Mouse (Mus musculus): ENCODE measurements at regions not wholly inside any gene's neighbourhood (a gene's known extent, or its start where the extent isn't known, plus 50 kb on each side); places are given as distances from the start of the nearest gene placed in this dataset.

- intact Hi-C loops (cut with DNase I), result no loop called here
- DNase-seq, result no peak
Observed at GRCm38 (mm10) chr13:83020829-83021228, 483.0 kb upstream of the Mef2c start.

- DNase-seq, result no peak
- intact Hi-C loops (cut with DNase I), result no loop called here
Observed at GRCm38 (mm10) chr13:83023972-83024371, 479.9 kb upstream of the Mef2c start.

GRCm38 (mm10) chr13:83035962-83036361 is 467.9 kb upstream of the Mef2c start:
- intact Hi-C loops (cut with DNase I), result no loop called here
- DNase-seq, result no peak

GRCm38 (mm10) chr13:83041506-83041905 is 462.3 kb upstream of the Mef2c start:
- DNase-seq, result no peak
- intact Hi-C loops (cut with DNase I), result no loop called here

GRCm38 (mm10) chr13:83045516-83045915 is 458.3 kb upstream of the Mef2c start:
- no peak for DNase-seq
- intact Hi-C loops (cut with DNase I), result no loop called here

GRCm38 (mm10) chr13:83045970-83046369 is 457.9 kb upstream of the Mef2c start:
- DNase-seq, result no peak
- intact Hi-C loops (cut with DNase I), result no loop called here

- no peak for DNase-seq
Observed at GRCm38 (mm10) chr13:83046571-83047123, 457.2 kb upstream of the Mef2c start.

GRCm38 (mm10) chr13:83055865-83056264 is 448.0 kb upstream of the Mef2c start:
- intact Hi-C loops (cut with DNase I), result no loop called here

More at GRCm38 (mm10) chr13:83046571-83047123, 457.2 kb upstream of the Mef2c start:
- intact Hi-C loops (cut with DNase I), result no loop called here

GRCm38 (mm10) chr13:83056415-83056814 is 447.4 kb upstream of the Mef2c start:
- DNase-seq, result no peak
- intact Hi-C loops (cut with DNase I), result no loop called here

More at GRCm38 (mm10) chr13:83055865-83056264, 448.0 kb upstream of the Mef2c start:
- no peak for DNase-seq

- intact Hi-C loops (cut with DNase I), result no loop called here
- peak; percentile 16 to 42 for DNase-seq
Observed at GRCm38 (mm10) chr13:83064727-83065126, 439.1 kb upstream of the Mef2c start.

GRCm38 (mm10) chr13:83065201-83065600 is 438.6 kb upstream of the Mef2c start:
- intact Hi-C loops (cut with DNase I), result no loop called here
- DNase-seq, result no peak

- DNase-seq, result no peak
Observed at GRCm38 (mm10) chr13:83066115-83066753, 437.6 kb upstream of the Mef2c start.

GRCm38 (mm10) chr13:83067496-83067895 is 436.3 kb upstream of the Mef2c start:
- no peak for DNase-seq
- intact Hi-C loops (cut with DNase I), result no loop called here

More at GRCm38 (mm10) chr13:83066115-83066753, 437.6 kb upstream of the Mef2c start:
- intact Hi-C loops (cut with DNase I), result no loop called here

GRCm38 (mm10) chr13:83068588-83068987 is 435.2 kb upstream of the Mef2c start:
- intact Hi-C loops (cut with DNase I), result no loop called here
- DNase-seq, result no peak

- intact Hi-C loops (cut with DNase I), result no loop called here
- DNase-seq, result no peak
Observed at GRCm38 (mm10) chr13:83069293-83069692, 434.5 kb upstream of the Mef2c start.

GRCm38 (mm10) chr13:83072073-83072472 is 431.8 kb upstream of the Mef2c start:
- DNase-seq, result no peak
- intact Hi-C loops (cut with DNase I), result no loop called here

- intact Hi-C loops (cut with DNase I), result no loop called here
- DNase-seq, result no peak
Observed at GRCm38 (mm10) chr13:83074219-83074965, 429.4 kb upstream of the Mef2c start.

GRCm38 (mm10) chr13:83075320-83075877 is 428.4 kb upstream of the Mef2c start:
- intact Hi-C loops (cut with DNase I), result no loop called here
- no peak for DNase-seq

GRCm38 (mm10) chr13:83076611-83077010 is 427.2 kb upstream of the Mef2c start:
- DNase-seq, result no peak
- intact Hi-C loops (cut with DNase I), result no loop called here

GRCm38 (mm10) chr13:83077085-83077484 is 426.7 kb upstream of the Mef2c start:
- intact Hi-C loops (cut with DNase I), result no loop called here
- no peak for DNase-seq

- intact Hi-C loops (cut with DNase I), result no loop called here
- no peak for DNase-seq
Observed at GRCm38 (mm10) chr13:83079291-83079690, 424.5 kb upstream of the Mef2c start.
